Mouse (Mus musculus): ENCODE data around the gene Aoc3.

DNA sequence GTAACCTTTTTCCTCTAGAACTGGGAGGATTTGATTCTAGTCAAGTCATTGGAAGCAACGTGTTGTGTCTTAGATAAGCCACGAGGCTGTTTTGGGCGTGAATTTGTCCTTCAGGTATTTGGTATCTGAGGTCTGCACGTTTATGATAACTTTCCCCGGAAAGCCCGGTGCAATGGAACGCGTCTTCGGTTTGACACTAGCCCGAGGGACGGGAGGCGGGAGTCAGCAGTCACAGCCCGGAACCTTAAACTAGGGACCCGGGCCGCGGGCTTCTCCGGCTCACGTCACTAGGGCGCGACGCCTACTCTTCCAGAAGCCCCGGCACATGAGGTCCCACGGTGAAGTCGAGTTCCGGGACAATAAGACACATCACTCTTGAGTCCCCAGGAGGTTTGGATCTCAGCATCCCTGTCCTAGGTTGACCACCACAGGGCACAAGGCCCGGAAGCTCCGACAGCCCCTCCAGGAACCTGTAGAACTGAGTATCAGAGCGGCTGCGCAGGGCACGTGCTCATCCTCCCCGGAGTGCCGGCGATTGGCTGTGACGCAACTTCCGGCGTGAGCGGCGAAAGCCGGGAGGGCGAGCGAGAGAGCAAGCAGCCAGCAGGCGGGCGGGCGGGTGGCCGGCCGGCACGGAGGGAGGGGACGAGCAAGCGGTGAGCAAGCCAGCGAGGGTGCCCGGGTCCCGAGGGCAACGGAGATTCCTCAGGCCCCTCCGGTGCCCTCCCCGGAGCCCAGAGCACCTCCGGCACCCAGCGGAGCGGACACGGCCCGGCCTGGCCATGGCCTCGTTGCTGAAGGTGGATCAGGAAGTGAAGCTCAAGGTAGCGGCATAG is 14.5 kb upstream of the Aoc3 start, which contains the start of gene Psme3:
- no peak for TF ChIP-seq CTCF (IDR thresholded peaks at IDR 0.05; ENCODE audit: low read depth)
- TF ChIP-seq EP300 (IDR thresholded peaks at IDR 0.05; ENCODE audit: low read depth) = peak; percentile 100

Measured in liver, postnatal 0 days (tissue).